23 mouse cellular contexts compared by ENCODE assay signal in genomic region chr11:62486949-62487348, GRCm38 (mm10). TPM values are rescaled to one million over a fixed set of nuclear protein-coding genes. Genes with fewer than 3 reads are reported as not detected.
DNase-seq lines count a peak whose midpoint lies in the region; ATAC-seq and TF ChIP-seq lines count a peak whose summit lies in the region.
"Had no signal": no experiment of that assay in that cellular context is flagged by ENCODE, and none has a peak within 500 bp of the region (broad histone marks: within the 10 kb centered on the region; RNA-seq: fewer than 3 reads in every experiment).

No protein-coding gene starts in this region.

- TF ChIP-seq EP300 in liver, embryonic 14.5 days (IDR thresholded peaks at IDR 0.05; ENCODE audit: low read depth), result peak; percentile 51; the same call in 1 of the 2 replicates

- no peak overlapping the region for H3K4me3 ChIP-seq in intestine, embryonic 15.5 days (replicated peaks)
- no peak overlapping the region for H3K4me3 ChIP-seq in liver, adult 2 months (ENCODE audit: insufficient read depth, low read depth, low read length)
- H3K4me3 ChIP-seq in liver, embryonic 14.5 days (ENCODE audit: insufficient read depth in 1 of 2, low read depth in 2 of 2, low read length in 2 of 2), result no peak overlapping the region
- no peak overlapping the region for H3K4me3 ChIP-seq in small intestine, adult 2 months (ENCODE audit: low read depth, low read length)
- H3K4me3 ChIP-seq: embryonic facial prominence, embryonic 15.5 days; forebrain, embryonic 12.5 days; heart, embryonic 10.5 days; hindbrain, embryonic 12.5 days had no signal

- H3K9ac ChIP-seq in intestine, embryonic 15.5 days, result no peak overlapping the region
- no peak overlapping the region for H3K9ac ChIP-seq in liver, adult 2 months (ENCODE audit: low read depth, low read length)
- no peak overlapping the region for H3K9ac ChIP-seq in liver, embryonic 14.5 days (replicated peaks)
- H3K9ac ChIP-seq: embryonic facial prominence, embryonic 15.5 days; forebrain, embryonic 12.5 days; hindbrain, embryonic 12.5 days had no signal

- no peak for TF ChIP-seq CTCF in liver, adult 2 months (IDR thresholded peaks at IDR 0.05; ENCODE audit: low read depth, low read length)
- TF ChIP-seq CTCF in liver, embryonic 14.5 days (IDR thresholded peaks at IDR 0.05; ENCODE audit: low read depth), result no peak
- no peak for TF ChIP-seq CTCF in small intestine, adult 2 months (IDR thresholded peaks at IDR 0.05; ENCODE audit: extremely low read depth, insufficient read length, insufficient replicate concordance, low read depth, low read length)

- no peak for TF ChIP-seq POLR2A in liver, adult 2 months (IDR thresholded peaks at IDR 0.05; ENCODE audit: extremely low read depth, insufficient read depth, low read length)
- TF ChIP-seq POLR2A in small intestine, adult 2 months (IDR thresholded peaks at IDR 0.05; ENCODE audit: low read depth, low read length), result no peak

- H3K27ac ChIP-seq in intestine, embryonic 15.5 days, result no peak overlapping the region
- no peak overlapping the region for H3K27ac ChIP-seq in liver, adult 2 months (replicated peaks; ENCODE audit: insufficient read depth, low read depth, low read length)
- H3K27ac ChIP-seq in liver, embryonic 14.5 days, result no peak overlapping the region
- peak overlapping the region; percentile 11; the same call in 1 of the 2 replicates for H3K27ac ChIP-seq in small intestine, adult 2 months (ENCODE audit: insufficient read depth, low read depth, low read length)
- H3K27ac ChIP-seq: embryonic facial prominence, embryonic 15.5 days; forebrain, embryonic 12.5 days; heart, embryonic 10.5 days; hindbrain, embryonic 12.5 days had no signal

- no peaks in the 10 kb centered on the region for H3K36me3 ChIP-seq in intestine, embryonic 15.5 days
- H3K36me3 ChIP-seq in liver, adult 2 months (ENCODE audit: control insufficient read depth, insufficient read depth, low read length), result no peaks in the 10 kb centered on the region
- H3K36me3 ChIP-seq in liver, embryonic 14.5 days (replicated peaks; ENCODE audit: control insufficient read depth, insufficient read depth, low read depth), result no peaks in the 10 kb centered on the region
- H3K36me3 ChIP-seq in small intestine, adult 2 months (ENCODE audit: control insufficient read depth, insufficient read depth, low read length), result no peaks in the 10 kb centered on the region
- H3K36me3 ChIP-seq: embryonic facial prominence, embryonic 15.5 days; forebrain, embryonic 12.5 days; heart, embryonic 10.5 days; hindbrain, embryonic 12.5 days had no signal

- H3K4me1 ChIP-seq in intestine, embryonic 15.5 days (replicated peaks), result no peaks in the 10 kb centered on the region
- H3K4me1 ChIP-seq in liver, adult 2 months (ENCODE audit: control insufficient read depth, insufficient read depth, low read length), result peaks cover 9% of the 10 kb centered on the region
- peaks cover 4 to 16% of the 10 kb centered on the region in 2 experiments for H3K4me1 ChIP-seq in liver, embryonic 14.5 days (replicated peaks; ENCODE audit: control insufficient read depth in 2 of 2, insufficient read depth in 2 of 2, low read length in 1 of 2)
- H3K4me1 ChIP-seq in small intestine, adult 2 months (ENCODE audit: control insufficient read depth, insufficient read depth, insufficient read length, low read length), result peaks cover 15% of the 10 kb centered on the region
- H3K4me1 ChIP-seq: embryonic facial prominence, embryonic 15.5 days; forebrain, embryonic 12.5 days; heart, embryonic 10.5 days; hindbrain, embryonic 12.5 days had no signal

- H3K9me3 ChIP-seq in intestine, embryonic 15.5 days, result no peaks in the 10 kb centered on the region
- H3K9me3 ChIP-seq in liver, embryonic 14.5 days (ENCODE audit: control insufficient read depth, low read length), result no peaks in the 10 kb centered on the region
- H3K9me3 ChIP-seq: embryonic facial prominence, embryonic 15.5 days; forebrain, embryonic 12.5 days; heart, embryonic 10.5 days; hindbrain, embryonic 12.5 days had no signal

- DNase-seq in liver, adult 2 months (ENCODE audit: extremely low read depth, low read depth, low spot score), result peak; percentile 73
- DNase-seq in liver, embryonic 14.5 days (ENCODE audit: low read depth in 3 of 3, low spot score in 3 of 3), result no peak
- DNase-seq in kidney, postnatal 4 days, result no peak
- no peak for DNase-seq in cerebellum, adult 18-20 months
- DNase-seq in layer of hippocampus, adult 18-20 months (ENCODE audit: low spot score in 2 of 2), result no peak
- no peak for DNase-seq in embryo, embryonic 10.5 days (ENCODE audit: low spot score)
- DNase-seq: adrenal gland, adult 8-10 months; adrenal gland, postnatal 36 days; cerebellum, postnatal 10 days; embryo, embryonic 11 days; gastrocnemius, postnatal 10 days; heart, adult 18-20 months; heart, postnatal 10 days; heart, postnatal 4 days had no signal

- no peaks in the 10 kb centered on the region for H3K27me3 ChIP-seq in intestine, embryonic 15.5 days (replicated peaks)
- no peaks in the 10 kb centered on the region for H3K27me3 ChIP-seq in liver, adult 2 months (ENCODE audit: control insufficient read depth, insufficient read depth, low read length)
- H3K27me3 ChIP-seq in liver, embryonic 14.5 days (ENCODE audit: control insufficient read depth, insufficient read depth, low read length), result no peaks in the 10 kb centered on the region
- no peaks in the 10 kb centered on the region for H3K27me3 ChIP-seq in small intestine, adult 2 months (ENCODE audit: control insufficient read depth, insufficient read depth, low read length)
- H3K27me3 ChIP-seq: CH12.LX; embryonic facial prominence, embryonic 15.5 days; forebrain, embryonic 12.5 days; hindbrain, embryonic 12.5 days had no signal

- WGBS in intestine, embryonic 15.5 days, result 68% methylated on average over 1 of the region's 1 CpGs
- 48% methylated on average over 1 of the region's 1 CpGs for WGBS in liver, adult 2 months
- 44% methylated on average over 1 of the region's 1 CpGs for WGBS in liver, embryonic 14.5 days (ENCODE audit: insufficient replicate concordance)
- WGBS in small intestine, adult 2 months, result 39% methylated on average over 1 of the region's 1 CpGs

- ATAC-seq in intestine, embryonic 15.5 days, result peak; percentile 81
- 0 out of 2 replicates have a peak, but pooled peaks have one; percentile 37 for ATAC-seq in liver, embryonic 14.5 days (ENCODE audit: insufficient read depth)
- ATAC-seq: forebrain, embryonic 16.5 days; hindbrain, embryonic 16.5 days had no signal

- H3K79me2 ChIP-seq in liver, adult 2 months (ENCODE audit: control insufficient read depth, insufficient read depth, low read length), result no peaks in the 10 kb centered on the region

- no peak overlapping the region for H3K4me2 ChIP-seq in intestine, embryonic 15.5 days (replicated peaks)
- no peak overlapping the region for H3K4me2 ChIP-seq in liver, embryonic 14.5 days (ENCODE audit: low read depth)
- H3K4me2 ChIP-seq: embryonic facial prominence, embryonic 15.5 days; forebrain, embryonic 12.5 days; hindbrain, embryonic 12.5 days had no signal

RNA-seq across cellular contexts. Expression of gene Ncor1, which starts 28.6 kb away (rescaled TPM):
- polyA plus RNA-seq in intestine, embryonic 15.5 days (2015; fragmentation: Nextera tagmentation; extraction: Ambion mirVana), result 134 and 141 TPM in 2 replicates
- 48.0 and 51.4 TPM in 2 replicates for total RNA-seq in liver, adult 2 months (2014; rRNA removed)
- polyA plus RNA-seq in liver, adult 2 months (2012; rRNA removed), result 45.7 and 46.8 TPM in 2 replicates
- polyA plus RNA-seq in liver, embryonic 14.5 days (2012; rRNA removed), result 35.4 and 37.1 TPM in 2 replicates
- polyA plus RNA-seq in liver, embryonic 14.5 days (2014; fragmentation: Nextera tagmentation; extraction: Ambion mirVana), result 54.3 and 65.3 TPM in 2 replicates
- 49.1 and 130 TPM in 2 replicates for polyA plus RNA-seq in small intestine, adult 2 months (2012; rRNA removed)
- total RNA-seq in layer of hippocampus, adult 18-20 months (2021), result 100 to 1,000 TPM; 268 to 281 TPM

RNA-seq across cellular contexts. Expression of gene Pigl, which starts 28.7 kb away (rescaled TPM):
- polyA plus RNA-seq in intestine, embryonic 15.5 days (2015; fragmentation: Nextera tagmentation; extraction: Ambion mirVana), result 11.6 and 11.8 TPM in 2 replicates
- 1.5 and 1.9 TPM in 2 replicates for total RNA-seq in liver, adult 2 months (2014; rRNA removed)
- 2.8 and 3.6 TPM in 2 replicates for polyA plus RNA-seq in liver, adult 2 months (2012; rRNA removed)
- 3.5 and 3.9 TPM in 2 replicates for polyA plus RNA-seq in liver, embryonic 14.5 days (2012; rRNA removed)
- 4.1 and 4.3 TPM in 2 replicates for polyA plus RNA-seq in liver, embryonic 14.5 days (2014; fragmentation: Nextera tagmentation; extraction: Ambion mirVana)
- polyA plus RNA-seq in small intestine, adult 2 months (2012; rRNA removed), result 2.4 and 5.8 TPM in 2 replicates
- 1 to 10 TPM; 6.3 to 6.5 TPM for total RNA-seq in layer of hippocampus, adult 18-20 months (2021)

RNA-seq across cellular contexts. Expression of gene Cenpv, which starts 52.1 kb away (rescaled TPM):
- 35.6 and 44.9 TPM in 2 replicates for polyA plus RNA-seq in intestine, embryonic 15.5 days (2015; fragmentation: Nextera tagmentation; extraction: Ambion mirVana)
- total RNA-seq in liver, adult 2 months (2014; rRNA removed), result 20.5 and 26.6 TPM in 2 replicates
- 31.6 and 32.6 TPM in 2 replicates for polyA plus RNA-seq in liver, adult 2 months (2012; rRNA removed)
- 23.4 and 26.6 TPM in 2 replicates for polyA plus RNA-seq in liver, embryonic 14.5 days (2012; rRNA removed)
- 21.8 and 22.3 TPM in 2 replicates for polyA plus RNA-seq in liver, embryonic 14.5 days (2014; fragmentation: Nextera tagmentation; extraction: Ambion mirVana)
- polyA plus RNA-seq in small intestine, adult 2 months (2012; rRNA removed), result 77.4 and 175 TPM in 2 replicates
- total RNA-seq in layer of hippocampus, adult 18-20 months (2021), result 10 to 100 TPM; 37.5 to 42.7 TPM
